Comparison of ENCODE assay signal across 8 mouse cellular contexts in the genomic region with DNA sequence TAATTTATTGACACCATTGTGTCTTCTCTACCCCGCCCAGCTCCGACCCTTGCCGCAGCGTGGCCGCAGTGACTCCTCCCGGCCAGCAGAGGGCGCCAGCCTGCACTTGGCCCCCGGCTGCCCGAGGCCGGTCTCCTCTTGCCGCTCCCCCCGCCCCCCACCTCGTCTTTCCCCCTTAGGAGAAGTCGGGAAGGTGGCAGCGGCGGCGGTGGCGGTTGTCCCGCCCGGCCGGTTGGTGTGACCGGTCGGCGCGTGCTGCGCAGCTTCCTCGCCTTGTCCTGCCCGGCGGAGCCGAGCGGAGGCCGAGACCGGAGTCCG. TPM values are rescaled to one million over a fixed set of nuclear protein-coding genes. Genes with fewer than 3 reads are reported as not detected.
DNase-seq lines count a peak whose midpoint lies in the region; ATAC-seq and TF ChIP-seq lines count a peak whose summit lies in the region.

Agfg1 (plus strand) TSS at position 188 of the 318 bp plus-strand sequence.

- peak; percentile 95 for ATAC-seq in forebrain, postnatal 0 days
- peak; percentile 92 for ATAC-seq in lung, embryonic 15.5 days (ENCODE audit: borderline replicate concordance, extremely low read depth, low FRiP score, low TSS enrichment)

- peaks cover 2 to 23% of the 10 kb centered on the region in 2 experiments; a peak in 3 of 4 replicates for H3K36me3 ChIP-seq in MEL (ENCODE audit: control insufficient read depth in 1 of 2, insufficient read depth in 2 of 2, low read length in 2 of 2)
- no peaks in the 10 kb centered on the region for H3K36me3 ChIP-seq in forebrain, postnatal 0 days (ENCODE audit: insufficient read depth)
- H3K36me3 ChIP-seq in lung, embryonic 15.5 days: no peaks in the 10 kb centered on the region

- H3K4me2 ChIP-seq in forebrain, postnatal 0 days (ENCODE audit: low read depth): peak within 1 kb of the TSS; percentile 81
- peak within 1 kb of the TSS; percentile 87 for H3K4me2 ChIP-seq in lung, embryonic 15.5 days

- H3K9ac ChIP-seq in MEL (ENCODE audit: control insufficient read depth, low read depth, low read length, poor library complexity, severe bottlenecking): peak within 1 kb of the TSS; percentile 90
- H3K9ac ChIP-seq in forebrain, postnatal 0 days: peak within 1 kb of the TSS; percentile 96
- peak within 1 kb of the TSS; percentile 92 for H3K9ac ChIP-seq in lung, embryonic 15.5 days

- H3K79me2 ChIP-seq in MEL (ENCODE audit: control insufficient read depth, insufficient read depth, low read length, poor library complexity): peaks cover 43% of the 10 kb centered on the region

- no peaks in the 10 kb centered on the region for H3K27me3 ChIP-seq in MEL (ENCODE audit: control insufficient read depth in 1 of 2, insufficient read depth in 2 of 2, low read length in 2 of 2)
- H3K27me3 ChIP-seq in cerebellum, adult 2 months (ENCODE audit: control insufficient read depth, insufficient read depth, low read length): no peaks in the 10 kb centered on the region
- H3K27me3 ChIP-seq in forebrain, postnatal 0 days (ENCODE audit: insufficient read depth, low read length): no peaks in the 10 kb centered on the region
- H3K27me3 ChIP-seq in lung, embryonic 15.5 days: no peaks in the 10 kb centered on the region

- no peaks in the 10 kb centered on the region for H3K9me3 ChIP-seq in MEL (replicated peaks; ENCODE audit: insufficient read depth, low read length)
- no peaks in the 10 kb centered on the region for H3K9me3 ChIP-seq in forebrain, postnatal 0 days (ENCODE audit: low read length)
- H3K9me3 ChIP-seq in lung, embryonic 15.5 days: no peaks in the 10 kb centered on the region

- TF ChIP-seq CTCF in MEL (IDR thresholded peaks at IDR 0.05 in 2 of 3, conservative IDR thresholded peaks at IDR 0.05 in 1 of 3; ENCODE audit: control insufficient read depth in 1 of 3, insufficient read depth in 1 of 3, low read depth in 2 of 3, low read length in 3 of 3, poor library complexity in 1 of 3, severe bottlenecking in 1 of 3): peak; percentile 85 to 99 (median 87)
- TF ChIP-seq CTCF in cerebellum, adult 2 months (IDR thresholded peaks at IDR 0.05; ENCODE audit: borderline replicate concordance, insufficient read depth, low read depth, low read length): peak; percentile 75
- peak; percentile 98 for TF ChIP-seq CTCF in forebrain, postnatal 0 days (IDR thresholded peaks at IDR 0.05; ENCODE audit: low read depth)

- peak within 1 kb of the TSS; percentile 22; the same call in 1 of the 2 replicates for H3K27ac ChIP-seq in MEL (ENCODE audit: control insufficient read depth, low read depth, low read length)
- H3K27ac ChIP-seq in cerebellum, adult 2 months (ENCODE audit: insufficient read depth, low read length): peak within 1 kb of the TSS; percentile 61; the same call in 1 of the 2 replicates
- H3K27ac ChIP-seq in forebrain, postnatal 0 days (ENCODE audit: low read depth, low read length): peak within 1 kb of the TSS; percentile 86
- peak within 1 kb of the TSS; percentile 69 for H3K27ac ChIP-seq in lung, embryonic 15.5 days

- under 1% methylated on average over 34 of the region's 34 CpGs for WGBS in cerebellum, adult 2 months
- under 1% methylated on average over 33 of the region's 34 CpGs for WGBS in forebrain, postnatal 0 days
- 1% methylated on average over 33 of the region's 34 CpGs for WGBS in lung, embryonic 15.5 days

- DNase-seq in MEL (ENCODE audit: low read depth, low spot score): peak; percentile 94
- peak; percentile 90 to 95 for DNase-seq in cerebellum, adult 2 months
- DNase-seq in forebrain, postnatal 0 days: peak; percentile 96
- peak; percentile 97 for DNase-seq in heart, postnatal 4 days
- peak; percentile 84 to 91 for DNase-seq in layer of hippocampus, adult 8-10 months (ENCODE audit: low spot score in 2 of 2)
- peak; percentile 85 for DNase-seq in ovary, adult 18-20 months (ENCODE audit: low spot score)
- peak; percentile 92 for DNase-seq in thymus, postnatal 0 days (ENCODE audit: low spot score)

- peaks cover 6 to 25% of the 10 kb centered on the region in 2 experiments for H3K4me1 ChIP-seq in MEL (ENCODE audit: control insufficient read depth in 1 of 2, insufficient read depth in 2 of 2, low read length in 2 of 2)
- H3K4me1 ChIP-seq in cerebellum, adult 2 months (ENCODE audit: control insufficient read depth, insufficient read depth, low read length): peaks cover 8% of the 10 kb centered on the region
- H3K4me1 ChIP-seq in forebrain, postnatal 0 days (ENCODE audit: insufficient read depth): peaks cover 14% of the 10 kb centered on the region
- H3K4me1 ChIP-seq in lung, embryonic 15.5 days: peaks cover 11% of the 10 kb centered on the region

- no peak; the same call in 1 of the 2 replicates for TF ChIP-seq RAD21 in MEL (IDR thresholded peaks at IDR 0.05; ENCODE audit: low read depth, low read length)

- H3K4me3 ChIP-seq in MEL (ENCODE audit: control insufficient read depth in 1 of 2, insufficient read depth in 1 of 2, low read depth in 2 of 2, low read length in 2 of 2): peak within 1 kb of the TSS; percentile 69 to 97
- H3K4me3 ChIP-seq in cerebellum, adult 2 months (replicated peaks; ENCODE audit: insufficient read depth, low read depth, low read length): peak within 1 kb of the TSS; percentile 66
- H3K4me3 ChIP-seq in forebrain, postnatal 0 days (ENCODE audit: low read depth, low read length): peak within 1 kb of the TSS; percentile 99
- H3K4me3 ChIP-seq in lung, embryonic 15.5 days: peak within 1 kb of the TSS; percentile 80

- peak; percentile 75 to 96; a peak in 3 of 4 replicates for TF ChIP-seq POLR2A in MEL (IDR thresholded peaks at IDR 0.05; ENCODE audit: control insufficient read depth in 1 of 2, insufficient read depth in 1 of 2, low read depth in 1 of 2, low read length in 2 of 2, poor library complexity in 1 of 2)
- TF ChIP-seq POLR2A in cerebellum, adult 2 months (IDR thresholded peaks at IDR 0.05; ENCODE audit: borderline replicate concordance, insufficient read depth, low read length): peak; percentile 48; the same call in 1 of the 2 replicates

- TF ChIP-seq EP300 in MEL (IDR thresholded peaks at IDR 0.05; ENCODE audit: low read depth in 1 of 2, low read length in 2 of 2): 0 out of 4 replicates have a peak, but pooled peaks of 1 of the 2 experiments have one; percentile 10

TF ChIP-seq in MEL, 35 proteins besides CTCF, POLR2A, EP300 and RAD21 (continues in another document):
- TF ChIP-seq POLR2AphosphoS2 (IDR thresholded peaks at IDR 0.05; ENCODE audit: low read length) (0 out of 2 replicates have a peak, but pooled peaks have one; percentile 37), ETS1 (IDR thresholded peaks at IDR 0.05; ENCODE audit: low read depth, low read length) (peak; percentile 54; the same call in 1 of the 2 replicates), GABPA (IDR thresholded peaks at IDR 0.05; ENCODE audit: low read depth, low read length) (peak; percentile 82; the same call in 1 of the 2 replicates), HCFC1 (IDR thresholded peaks at IDR 0.05; ENCODE audit: low read depth, low read length) (peak; percentile 87), MAZ (IDR thresholded peaks at IDR 0.05; ENCODE audit: low read depth, low read length) (peak; percentile 91; the same call in 1 of the 2 replicates), UBTF (IDR thresholded peaks at IDR 0.05; ENCODE audit: borderline replicate concordance, insufficient read depth, low read depth, low read length) (no peak), POLR2AphosphoS5 (IDR thresholded peaks at IDR 0.05; ENCODE audit: borderline replicate concordance, low read depth, low read length) (no peak), NELFE (IDR thresholded peaks at IDR 0.05; ENCODE audit: low read depth, low read length) (peak; percentile 84), CHD1 (IDR thresholded peaks at IDR 0.05; ENCODE audit: low read depth, low read length) (no peak), USF2 (IDR thresholded peaks at IDR 0.05; ENCODE audit: borderline replicate concordance in 1 of 2, insufficient read depth in 1 of 2, low read depth in 1 of 2, low read length in 2 of 2) (no peak), MEF2A (IDR thresholded peaks at IDR 0.05; ENCODE audit: extremely low read depth, insufficient replicate concordance, low read depth, low read length, poor library complexity, severe bottlenecking) (no peak), MXI1 (IDR thresholded peaks at IDR 0.05; ENCODE audit: low read depth, low read length) (peak; percentile 82), NRF1 (IDR thresholded peaks at IDR 0.05; ENCODE audit: insufficient read depth, low read depth, low read length, poor library complexity, severe bottlenecking) (no peak), TAL1 (IDR thresholded peaks at IDR 0.05; ENCODE audit: low read length) (no peak), TCF12 (IDR thresholded peaks at IDR 0.05; ENCODE audit: low read depth, low read length) (peak; percentile 79), SIN3A (IDR thresholded peaks at IDR 0.05; ENCODE audit: low read length) (peak; percentile 81; the same call in 1 of the 2 replicates), ELF1 (IDR thresholded peaks at IDR 0.05; ENCODE audit: low read depth, low read length) (peak; percentile 44; the same call in 1 of the 2 replicates), ZMIZ1 (IDR thresholded peaks at IDR 0.05; ENCODE audit: low read depth, low read length) (no peak), JUND (IDR thresholded peaks at IDR 0.05; ENCODE audit: low read depth, low read length) (no peak), TBP (IDR thresholded peaks at IDR 0.05; ENCODE audit: low read depth, low read length) (peak; percentile 64; the same call in 1 of the 2 replicates), MYC (IDR thresholded peaks at IDR 0.05; ENCODE audit: low read depth, low read length) (0 out of 2 replicates have a peak, but pooled peaks have one; percentile 34), ZNF384 (IDR thresholded peaks at IDR 0.05; ENCODE audit: low read depth, low read length) (no peak), USF1 (IDR thresholded peaks at IDR 0.05; ENCODE audit: low read depth, low read length) (no peak), RCOR1 (IDR thresholded peaks at IDR 0.05; ENCODE audit: low read depth, low read length) (0 out of 2 replicates have a peak, but pooled peaks have one; percentile 36)

RNA-seq across cellular contexts. Expression of gene Agfg1, which starts in this region (rescaled TPM):
- total RNA-seq in MEL (2012; rRNA removed): 34.1 and 38.2 TPM in 2 replicates
- polyA plus RNA-seq in MEL (2012; ENCODE audit: insufficient read depth in 1 of 2, insufficient read length in 2 of 2, low read depth in 1 of 2, low replicate concordance in 2 of 2, missing spikeins in 1 of 2): 10 to 100 TPM in 1 of 2 experiments, not detected in 1; 58.6 TPM
- polyA plus RNA-seq in cerebellum, adult 2 months (2012; rRNA removed): 43.1 and 47.2 TPM in 2 replicates
- total RNA-seq in forebrain, postnatal 0 days (2014; rRNA removed): 104 and 114 TPM in 2 replicates
- polyA plus RNA-seq in forebrain, postnatal 0 days (2015; fragmentation: Nextera tagmentation; extraction: Ambion mirVana): 19.4 and 22.2 TPM in 2 replicates
- total RNA-seq in heart, postnatal 4 days (2021): 10 to 100 TPM; 48.5 to 50.8 TPM
- total RNA-seq in layer of hippocampus, adult 8-10 months (2022): 10 to 100 TPM; 61.6 to 70.6 (median 67.7) TPM
- polyA plus RNA-seq in lung, embryonic 15.5 days (2015; fragmentation: Nextera tagmentation; extraction: Ambion mirVana): 32.1 and 32.3 TPM in 2 replicates
- 45.2 and 50.4 TPM in 2 replicates for polyA plus RNA-seq in thymus, postnatal 0 days (2015; fragmentation: Nextera tagmentation; extraction: Ambion mirVana)

Comparison
In these comparisons a context has a peak if more than half of its experiments do, and no peak if none do; other contexts are left out.
1. Peak in every context shown above with its lines: DNase-seq, ATAC-seq, H3K4me3 ChIP-seq and H3K27ac ChIP-seq.
2. H3K27ac ChIP-seq: peak in every context shown above with its lines; median percentile 86 in forebrain, postnatal 0 days; 69 in lung, embryonic 15.5 days; 61 in cerebellum, adult 2 months; 22 in MEL.